Mouse (Mus musculus) forebrain, embryonic 12.5 days (tissue): ENCODE results near the gene Ndufs4. TPM values are rescaled to one million over a fixed set of nuclear protein-coding genes. Genes with fewer than 3 reads are reported as not detected.

Source experiments
- ATAC-seq: fragments of 200-750 bp; cut with Nextera tagmentation; 2 replicates; pipeline ENCODE4 v1.8.0; 2017; ENCODE audit warnings: moderate TSS enrichment; ENCODE audit not compliant: low FRiP score
- H3K27ac ChIP-seq: fragments of 300-500 bp; sonication (generic); 2 replicates; pipeline ENCODE4 v1.5.1; 2016; ENCODE audit warnings: mild to moderate bottlenecking
- H3K27me3 ChIP-seq: fragments of 300-500 bp; sonication (generic); 2 replicates; pipeline ENCODE4 v1.6.1; 2016; ENCODE audit warnings: mild to moderate bottlenecking
- H3K36me3 ChIP-seq: fragments of 300-500 bp; sonication (generic); replicated peaks from 2 replicates; pipeline ENCODE4 v1.6.1; 2016; ENCODE audit warnings: mild to moderate bottlenecking
- H3K4me1 ChIP-seq: fragments of 300-500 bp; sonication (generic); 2 replicates; pipeline ENCODE4 v1.6.1; 2016
- H3K4me2 ChIP-seq: fragments of 300-500 bp; sonication (generic); 2 replicates; pipeline ENCODE4 v1.6.1; 2016; ENCODE audit warnings: mild to moderate bottlenecking, moderate library complexity
- H3K4me3 ChIP-seq: fragments of 300-500 bp; sonication (generic); replicated peaks from 2 replicates; pipeline ENCODE4 v1.5.1; 2016; ENCODE audit warnings: mild to moderate bottlenecking
- H3K9ac ChIP-seq: fragments of 300-500 bp; sonication (generic); 2 replicates; pipeline ENCODE4 v1.6.1; 2016; ENCODE audit warnings: mild to moderate bottlenecking
- H3K9me3 ChIP-seq: fragments of 300-500 bp; sonication (generic); 2 replicates; pipeline ENCODE4 v1.6.1; 2016
- WGBS: fragments of 180-500 bp; shearing (Covaris S2); methylation state at CpG from one replicate; pipeline ENCODE4 v1.1.7; 2016; 5-methylcytosine and 5-hydroxymethylcytosine counted together
- polyA plus RNA-seq: library from polyadenylated mRNA; unstranded; fragments of >200 nt; fragmentation: Nextera tagmentation; extraction: Ambion mirVana; gene quantifications from 2 replicates; pipeline ENCODE4 v1.2.1, GENCODE M21; 2016

The Ndufs4 gene
- 307 and 317 TPM in 2 replicates for polyA plus RNA-seq

GRCm38 (mm10) chr13:114388211-114388965 lies at the start of gene Ndufs4:
Gene Ndufs4, minus strand, starts transcription at chr13:114388258.
- Histone ChIP-seq H3K9ac (peak within 1 kb of the TSS; percentile 86), H3K4me3 (peak within 1 kb of the TSS; percentile 74), H3K27ac (peak within 1 kb of the TSS; percentile 84), H3K9me3 (no peaks in the 10 kb centered on the region), H3K4me2 (peak within 1 kb of the TSS; percentile 83), H3K27me3 (no peaks in the 10 kb centered on the region), H3K36me3 (peaks cover 4% of the 10 kb centered on the region; the same call in 1 of the 2 replicates), H3K4me1 (peaks cover 10% of the 10 kb centered on the region)
- ATAC-seq = 0 out of 2 replicates have a peak, but pooled peaks have one; percentile 9
- 50% methylated on average over 13 of the region's 13 CpGs for WGBS

- Histone ChIP-seq H3K4me3 (no peak overlapping the region), H3K4me1 (no peaks in the 10 kb centered on the region), H3K4me2 (no peak overlapping the region), H3K27ac (no peak overlapping the region), H3K9ac (no peak overlapping the region), H3K27me3 (no peaks in the 10 kb centered on the region), H3K36me3 (no peaks in the 10 kb centered on the region), H3K9me3 (no peaks in the 10 kb centered on the region)
- WGBS = 74% methylated on average over 5 of the region's 5 CpGs
- no peak for ATAC-seq
Observed at GRCm38 (mm10) chr13:114432491-114432890, 44.4 kb upstream of the Ndufs4 start.

- Histone ChIP-seq H3K36me3 (no peaks in the 10 kb centered on the region), H3K9ac (no peak overlapping the region), H3K4me2 (no peak overlapping the region), H3K4me1 (no peaks in the 10 kb centered on the region), H3K27me3 (no peaks in the 10 kb centered on the region), H3K27ac (no peak overlapping the region), H3K4me3 (no peak overlapping the region), H3K9me3 (no peaks in the 10 kb centered on the region)
- no peak for ATAC-seq
- 90% methylated on average over 5 of the region's 5 CpGs for WGBS
Observed at GRCm38 (mm10) chr13:114425230-114425629, 37.2 kb upstream of the Ndufs4 start.

GRCm38 (mm10) chr13:114420235-114420634 lies 32.2 kb upstream of the Ndufs4 start:
- H3K27me3 ChIP-seq = no peaks in the 10 kb centered on the region
- H3K4me2 ChIP-seq = no peak overlapping the region
- no peak overlapping the region for H3K27ac ChIP-seq
- H3K4me1 ChIP-seq = no peaks in the 10 kb centered on the region
- WGBS = 86% methylated on average over 8 of the region's 8 CpGs
- no peaks in the 10 kb centered on the region for H3K9me3 ChIP-seq
- H3K4me3 ChIP-seq = no peak overlapping the region
- no peaks in the 10 kb centered on the region for H3K36me3 ChIP-seq
- no peak overlapping the region for H3K9ac ChIP-seq
- no peak for ATAC-seq

- Histone ChIP-seq H3K4me1 (no peaks in the 10 kb centered on the region), H3K36me3 (no peaks in the 10 kb centered on the region)
- ATAC-seq = no peak
Observed at GRCm38 (mm10) chr13:114419364-114419763, 31.3 kb upstream of the Ndufs4 start.

GRCm38 (mm10) chr13:114412326-114412725 lies 24.3 kb upstream of the Ndufs4 start:
- no peaks in the 10 kb centered on the region for H3K27me3 ChIP-seq
- no peak overlapping the region for H3K4me3 ChIP-seq
- no peak for ATAC-seq
- H3K36me3 ChIP-seq = no peaks in the 10 kb centered on the region
- H3K4me1 ChIP-seq = 0 out of 2 replicates have a peak, but pooled peaks cover 1% of the 10 kb centered on the region
- H3K9ac ChIP-seq = no peak overlapping the region
- no peak overlapping the region for H3K4me2 ChIP-seq
- H3K9me3 ChIP-seq = no peaks in the 10 kb centered on the region
- H3K27ac ChIP-seq = no peak overlapping the region

More at GRCm38 (mm10) chr13:114419364-114419763, 31.3 kb upstream of the Ndufs4 start:
- Histone ChIP-seq H3K9me3 (no peaks in the 10 kb centered on the region), H3K27me3 (no peaks in the 10 kb centered on the region), H3K4me2 (no peak overlapping the region), H3K9ac (no peak overlapping the region), H3K4me3 (no peak overlapping the region), H3K27ac (no peak overlapping the region)
- WGBS = 84% methylated on average over 3 of the region's 3 CpGs

- Histone ChIP-seq H3K4me2 (no peak overlapping the region), H3K27ac (no peak overlapping the region), H3K4me3 (no peak overlapping the region), H3K9me3 (no peaks in the 10 kb centered on the region), H3K36me3 (no peaks in the 10 kb centered on the region), H3K9ac (no peak overlapping the region), H3K4me1 (peaks cover 17% of the 10 kb centered on the region), H3K27me3 (no peaks in the 10 kb centered on the region)
- WGBS = 2% methylated on average over 5 of the region's 5 CpGs
- no peak for ATAC-seq
Observed at GRCm38 (mm10) chr13:114406866-114407265, 18.8 kb upstream of the Ndufs4 start.

GRCm38 (mm10) chr13:114406424-114406823 lies 18.4 kb upstream of the Ndufs4 start:
- Histone ChIP-seq H3K4me1 (peaks cover 17% of the 10 kb centered on the region), H3K36me3 (no peaks in the 10 kb centered on the region), H3K9ac (no peak overlapping the region), H3K4me3 (no peak overlapping the region), H3K27me3 (no peaks in the 10 kb centered on the region), H3K9me3 (no peaks in the 10 kb centered on the region), H3K27ac (no peak overlapping the region), H3K4me2 (no peak overlapping the region)
- 2% methylated on average over 5 of the region's 5 CpGs for WGBS
- ATAC-seq = peak; percentile 74

DNA sequence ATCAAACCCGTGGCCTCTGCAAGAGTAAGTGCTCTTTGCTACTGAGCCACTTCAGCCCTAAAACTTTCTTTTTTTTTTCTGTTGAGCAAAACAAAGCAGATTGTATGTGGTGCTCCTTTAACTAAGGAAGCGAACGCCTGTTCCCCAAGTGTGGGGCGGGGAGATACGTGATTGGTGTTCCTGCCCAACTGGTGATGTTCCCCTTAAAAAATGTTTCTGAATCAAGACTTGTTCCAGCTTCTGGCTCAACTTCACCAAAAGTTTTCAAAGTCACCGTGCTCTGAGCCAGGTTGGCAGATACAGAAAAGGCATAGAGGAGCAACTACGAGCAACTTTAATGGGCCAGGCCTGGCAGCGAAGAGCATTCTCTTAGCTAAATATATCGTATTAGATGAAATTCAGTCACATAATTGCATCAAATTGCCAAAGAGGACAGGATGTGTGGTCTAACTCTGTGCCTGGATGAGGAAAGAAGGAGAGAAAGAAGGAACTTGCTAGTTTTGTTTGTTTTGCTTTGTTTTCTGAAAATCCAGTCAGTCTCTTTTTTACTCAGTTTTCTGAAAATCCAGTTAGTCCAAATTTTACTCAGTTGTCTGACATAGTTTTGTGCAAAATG lies 17.1 kb upstream of the Ndufs4 start:
- H3K27ac ChIP-seq = no peak overlapping the region
- ATAC-seq = no peak
- no peaks in the 10 kb centered on the region; the same call in 1 of the 2 replicates for H3K27me3 ChIP-seq
- no peaks in the 10 kb centered on the region for H3K9me3 ChIP-seq
- H3K4me3 ChIP-seq = no peak overlapping the region
- WGBS = 83% methylated on average over 9 of the region's 9 CpGs
- no peaks in the 10 kb centered on the region for H3K36me3 ChIP-seq
- H3K9ac ChIP-seq = no peak overlapping the region
- H3K4me2 ChIP-seq = no peak overlapping the region
- H3K4me1 ChIP-seq = peaks cover 17% of the 10 kb centered on the region

DNA sequence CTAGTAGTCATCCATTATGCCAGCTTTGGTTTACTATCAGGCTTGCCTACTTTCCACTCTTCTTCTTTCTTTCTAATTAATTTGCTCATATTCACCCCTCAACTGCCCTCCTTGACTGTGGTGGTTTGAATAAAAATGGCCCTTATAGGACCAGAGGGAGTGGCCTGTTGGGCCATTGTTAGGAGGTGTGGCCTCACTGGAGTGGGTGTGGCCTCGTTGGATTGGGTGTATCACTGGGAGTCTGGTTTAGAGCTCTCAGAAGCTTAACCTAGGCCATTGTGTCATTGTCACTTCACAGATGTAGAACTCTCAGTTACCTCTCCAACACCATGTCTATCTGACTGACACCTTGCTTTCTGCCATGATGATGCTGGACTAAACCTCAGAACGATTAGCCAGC lies 10.8 kb upstream of the Ndufs4 start:
- 85% methylated on average over 2 of the region's 2 CpGs for WGBS
- H3K9me3 ChIP-seq = no peaks in the 10 kb centered on the region
- peaks cover 3% of the 10 kb centered on the region; the same call in 1 of the 2 replicates for H3K4me1 ChIP-seq
- no peak overlapping the region for H3K4me2 ChIP-seq
- no peak overlapping the region for H3K27ac ChIP-seq
- no peak overlapping the region for H3K9ac ChIP-seq
- no peaks in the 10 kb centered on the region for H3K36me3 ChIP-seq
- H3K4me3 ChIP-seq = no peak overlapping the region
- H3K27me3 ChIP-seq = no peaks in the 10 kb centered on the region; the same call in 1 of the 2 replicates
- ATAC-seq = no peak

GRCm38 (mm10) chr13:114397281-114397680 lies 9.2 kb upstream of the Ndufs4 start:
- Histone ChIP-seq H3K4me3 (no peak overlapping the region), H3K4me1 (peaks cover 3% of the 10 kb centered on the region; the same call in 1 of the 2 replicates)

GRCm38 (mm10) chr13:114396863-114397262 lies 8.8 kb upstream of the Ndufs4 start:
- Histone ChIP-seq H3K4me2 (0 out of 2 replicates have a peak overlapping the region, but pooled peaks have one; percentile 10), H3K9ac (no peak overlapping the region), H3K4me3 (no peak overlapping the region), H3K9me3 (no peaks in the 10 kb centered on the region), H3K36me3 (no peaks in the 10 kb centered on the region), H3K27ac (no peak overlapping the region), H3K27me3 (no peaks in the 10 kb centered on the region; the same call in 1 of the 2 replicates), H3K4me1 (peaks cover 3% of the 10 kb centered on the region; the same call in 1 of the 2 replicates)
- no peak for ATAC-seq
- WGBS = 30% methylated on average over 10 of the region's 10 CpGs

More at GRCm38 (mm10) chr13:114397281-114397680, 9.2 kb upstream of the Ndufs4 start:
- Histone ChIP-seq H3K27ac (no peak overlapping the region), H3K9ac (no peak overlapping the region), H3K9me3 (no peaks in the 10 kb centered on the region), H3K27me3 (no peaks in the 10 kb centered on the region; the same call in 1 of the 2 replicates), H3K36me3 (no peaks in the 10 kb centered on the region), H3K4me2 (0 out of 2 replicates have a peak overlapping the region, but pooled peaks have one; percentile 10)
- WGBS = 50% methylated on average over 9 of the region's 9 CpGs
- no peak for ATAC-seq
